Mouse (Mus musculus): ENCODE measurements around the gene Dcaf1. TPM values are rescaled to one million over a fixed set of nuclear protein-coding genes. Genes with fewer than 3 reads are reported as not detected.

Dcaf1 gene
- total RNA-seq, 2 experiments from 2014 or later = 32.8 to 34.5 TPM

DNA sequence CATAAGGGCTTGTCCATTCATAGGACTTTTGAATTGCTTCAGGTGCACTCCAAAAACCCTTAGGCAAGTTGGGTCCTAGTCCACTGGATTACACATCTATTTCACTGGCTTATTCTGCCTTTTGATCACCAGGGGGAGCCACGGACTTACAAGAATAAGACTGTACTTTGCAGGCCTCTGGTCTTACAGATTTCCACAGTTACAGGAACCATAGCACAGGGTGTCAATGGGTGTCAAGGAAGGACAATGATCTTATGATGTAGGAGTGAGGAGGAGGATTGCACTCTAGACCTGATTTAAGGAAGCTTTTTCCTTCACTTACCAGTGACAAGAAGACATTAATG lies 82.1 kb downstream of the Dcaf1 start:
- DNase-seq = peak; percentile 28 to 66

DNA sequence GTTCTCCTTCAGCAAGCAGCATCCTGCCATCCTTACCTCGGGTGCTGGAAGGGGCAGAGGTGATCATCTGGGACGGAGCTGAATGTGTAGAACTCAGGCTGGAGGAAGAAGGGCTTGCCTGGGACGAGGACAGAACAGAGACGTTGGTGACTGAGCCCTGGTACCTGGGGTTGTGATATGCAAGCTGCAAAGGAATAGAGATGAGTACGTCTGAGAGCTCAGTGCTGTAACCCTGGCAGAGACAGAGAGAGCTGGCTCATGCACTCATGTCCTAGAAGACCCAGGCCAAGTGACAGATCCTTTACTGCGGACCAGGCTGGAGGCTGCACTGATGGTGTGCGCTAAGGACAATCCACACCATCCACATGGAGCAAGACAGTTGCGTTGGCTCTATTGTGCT lies 84.9 kb downstream of the Dcaf1 start:
- DNase-seq = no peak

DNA sequence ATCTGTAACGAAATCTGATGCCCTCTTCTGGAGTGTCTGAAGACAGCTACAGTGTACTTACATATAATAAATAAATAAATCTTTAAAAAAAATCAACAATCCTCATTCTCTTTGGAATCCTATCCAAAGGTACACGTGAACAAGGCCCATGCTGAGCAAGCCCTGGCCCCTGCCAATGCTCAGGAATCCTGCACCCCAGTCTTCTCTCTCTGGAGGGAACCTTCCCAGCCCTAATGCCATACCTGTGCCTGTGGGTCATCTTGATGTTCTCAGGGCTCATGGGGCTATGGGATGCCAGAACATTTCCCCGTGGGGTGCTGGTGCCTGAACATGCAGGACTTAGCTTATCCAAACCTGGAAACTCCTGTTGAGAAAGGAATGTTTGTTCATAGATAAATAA lies 86.5 kb downstream of the Dcaf1 start:
- DNase-seq = no peak

DNA sequence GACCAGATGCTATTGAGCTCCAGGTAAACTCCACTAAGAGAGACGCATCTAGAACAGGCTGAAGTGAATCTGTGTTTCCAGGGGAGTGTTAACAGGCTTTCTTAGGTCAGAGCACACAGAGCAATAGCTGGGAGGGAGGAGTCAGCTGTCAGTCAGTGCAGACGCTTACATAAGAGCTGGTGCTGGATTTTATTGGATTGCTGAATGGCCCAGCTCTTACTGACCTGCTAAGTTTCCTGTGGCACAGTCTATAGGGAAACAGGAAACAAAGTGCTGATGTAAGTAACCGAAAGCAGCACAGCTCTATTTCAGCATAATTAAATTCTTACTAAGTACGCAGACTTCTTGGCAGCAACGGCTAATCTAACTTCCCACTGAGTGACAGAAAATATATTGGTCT lies 87.0 kb downstream of the Dcaf1 start:
- DNase-seq = no peak

DNA sequence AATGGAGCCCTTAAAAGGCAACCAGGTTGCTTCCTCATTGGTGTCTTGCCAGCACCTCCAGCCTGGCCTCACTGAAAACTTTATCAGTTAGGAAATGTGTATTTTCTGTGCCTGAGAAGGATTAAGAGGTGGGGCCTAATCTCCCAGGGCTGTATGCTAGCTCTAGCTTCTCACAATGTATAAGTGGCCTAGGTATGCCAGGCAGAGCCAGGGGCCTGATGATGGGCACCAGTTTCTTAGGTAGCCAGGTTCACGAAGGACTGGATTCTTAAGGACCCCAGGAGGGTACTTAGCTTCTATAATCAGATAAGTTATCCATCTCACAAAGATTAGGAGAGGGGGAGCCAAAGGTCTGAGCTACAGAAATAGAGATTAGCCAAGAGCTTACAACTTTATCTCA lies 90.0 kb downstream of the Dcaf1 start:
- no peak for DNase-seq

DNA sequence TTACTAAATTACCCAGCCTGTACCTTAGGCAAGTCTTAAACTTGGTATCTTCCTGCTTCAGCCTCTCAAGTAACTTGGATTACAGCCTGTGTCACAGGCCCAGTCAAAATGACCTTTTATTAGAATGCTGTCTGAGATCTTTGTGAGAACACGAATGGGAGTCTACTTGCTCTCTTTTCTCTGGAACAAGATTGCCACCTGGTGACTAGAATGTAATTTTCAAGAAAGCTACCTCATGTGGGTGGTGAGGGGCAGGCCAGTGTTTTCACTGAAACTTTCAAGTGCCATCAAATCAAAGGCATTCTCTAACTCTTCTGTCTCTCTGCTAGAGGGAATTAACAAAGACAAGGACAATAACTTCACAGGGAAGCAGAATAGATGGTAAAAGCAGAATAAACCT lies 92.1 kb downstream of the Dcaf1 start:
- no peak for DNase-seq

DNA sequence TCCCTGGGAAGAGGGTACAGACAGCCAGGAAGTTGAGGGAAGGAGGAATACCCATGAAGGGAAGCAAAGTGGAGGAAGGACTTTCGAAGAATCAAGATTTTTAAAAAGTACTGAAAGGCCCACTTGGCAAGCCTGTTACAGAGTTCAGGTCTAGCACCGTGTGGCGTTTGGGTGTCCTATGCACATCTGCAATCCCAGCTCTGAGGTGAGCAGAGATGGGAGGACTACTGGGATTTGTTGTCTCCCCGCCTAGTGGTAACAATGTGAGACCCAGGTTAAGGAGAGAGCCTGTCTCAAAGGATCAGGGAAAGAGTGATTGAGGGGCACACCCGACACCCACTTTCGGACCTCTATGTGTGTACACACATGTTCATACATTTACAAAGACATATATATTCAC lies 93.2 kb downstream of the Dcaf1 start:
- DNase-seq = no peak

Other genes starting within 250 kb of the Dcaf1 start
- not detected for gene Iqcf6, start 195.3 kb upstream of the Dcaf1 start, total RNA-seq (2021)
- not detected for gene Grm2, start 165.8 kb upstream of the Dcaf1 start, total RNA-seq (2021)
- gene Tex264, start 135.9 kb upstream of the Dcaf1 start, total RNA-seq (2021) = 100 to 1,000 TPM; 109 to 149 TPM
- gene Rad54l2, start 32.7 kb upstream of the Dcaf1 start, total RNA-seq (2021) = 10 to 100 TPM; 20.4 to 25.2 TPM
- 10 to 100 TPM; 22.6 to 28.9 TPM for gene Rbm15b, start 65.6 kb downstream of the Dcaf1 start, total RNA-seq (2021)
- 100 to 1,000 TPM; 314 to 358 TPM for gene Manf, start 70.1 kb downstream of the Dcaf1 start, total RNA-seq (2021)

Data from adrenal gland, postnatal 36 days (tissue).